9 mouse cellular contexts compared by ENCODE assay signal in the genomic region with DNA sequence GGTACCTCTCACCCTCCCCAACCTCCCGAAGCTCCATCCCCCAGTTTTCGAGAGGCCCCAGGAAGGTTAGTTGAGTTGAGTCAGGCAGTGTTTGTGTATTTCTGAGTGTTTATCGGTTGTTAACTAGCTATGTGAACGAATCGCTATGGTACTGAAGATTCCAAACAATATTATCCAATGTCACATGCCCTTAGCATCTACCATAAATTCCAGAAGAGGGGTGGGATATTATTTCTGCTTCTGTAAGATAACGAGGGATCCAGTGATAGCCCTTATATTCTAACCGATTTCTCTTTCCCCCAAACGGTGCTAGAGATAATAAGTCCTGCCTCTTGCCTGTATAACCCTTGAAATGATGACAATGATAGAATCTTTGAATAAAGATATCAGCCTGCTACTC. TPM values are rescaled to one million over a fixed set of nuclear protein-coding genes. Genes with fewer than 3 reads are reported as not detected.
DNase-seq lines count a peak whose midpoint lies in the region; ATAC-seq and TF ChIP-seq lines count a peak whose summit lies in the region.
"Had no signal": no experiment of that assay in that cellular context is flagged by ENCODE, and none has a peak within 500 bp of the region (broad histone marks: within the 10 kb centered on the region; RNA-seq: fewer than 3 reads in every experiment).

No protein-coding gene starts in this region.

- no peak for TF ChIP-seq CTCF in hindbrain, postnatal 0 days (IDR thresholded peaks at IDR 0.05; ENCODE audit: low read depth)

- H3K9ac ChIP-seq in kidney, embryonic 14.5 days (ENCODE audit: low read depth, low read length), result peak overlapping the region; percentile 63; the same call in 1 of the 2 replicates
- H3K9ac ChIP-seq in embryonic facial prominence, embryonic 12.5 days, result peak overlapping the region; percentile 55
- H3K9ac ChIP-seq in hindbrain, postnatal 0 days (replicated peaks; ENCODE audit: low read length), result peak overlapping the region; percentile 88
- peak overlapping the region; percentile 94 for H3K9ac ChIP-seq in midbrain, embryonic 16.5 days (ENCODE audit: low read depth, low read length)

- no peak for DNase-seq in kidney, adult 18-20 months
- DNase-seq in hindbrain, postnatal 0 days (ENCODE audit: low spot score), result peak; percentile 56
- DNase-seq in thymus, postnatal 14 days, result no peak
- DNase-seq in cerebellum, postnatal 10 days, result no peak
- DNase-seq in right cerebral cortex, postnatal 25 days, result no peak

- peaks cover 22% of the 10 kb centered on the region for H3K27me3 ChIP-seq in kidney, embryonic 14.5 days (ENCODE audit: control insufficient read depth, insufficient read depth, low read length)
- peaks cover 24% of the 10 kb centered on the region for H3K27me3 ChIP-seq in embryonic facial prominence, embryonic 12.5 days
- H3K27me3 ChIP-seq in hindbrain, postnatal 0 days (ENCODE audit: insufficient read depth, low read length), result no peaks in the 10 kb centered on the region
- H3K27me3 ChIP-seq in midbrain, embryonic 16.5 days (ENCODE audit: control insufficient read depth, insufficient read depth, low read depth, low read length), result no peaks in the 10 kb centered on the region

- H3K36me3 ChIP-seq in kidney, embryonic 14.5 days (ENCODE audit: control insufficient read depth, insufficient read depth, low read length), result no peaks in the 10 kb centered on the region
- H3K36me3 ChIP-seq in embryonic facial prominence, embryonic 12.5 days, result no peaks in the 10 kb centered on the region
- no peaks in the 10 kb centered on the region for H3K36me3 ChIP-seq in hindbrain, postnatal 0 days (ENCODE audit: insufficient read depth, low read length)
- no peaks in the 10 kb centered on the region for H3K36me3 ChIP-seq in midbrain, embryonic 16.5 days (ENCODE audit: control insufficient read depth, insufficient read depth, low read length)
- H3K36me3 ChIP-seq: G1E had no signal

- H3K4me1 ChIP-seq in kidney, embryonic 14.5 days (ENCODE audit: control insufficient read depth, insufficient read depth, low read length), result peaks cover 16% of the 10 kb centered on the region
- peaks cover 16% of the 10 kb centered on the region; the same call in 1 of the 2 replicates for H3K4me1 ChIP-seq in embryonic facial prominence, embryonic 12.5 days
- H3K4me1 ChIP-seq in hindbrain, postnatal 0 days (ENCODE audit: insufficient read depth, low read length), result peaks cover 4% of the 10 kb centered on the region; the same call in 1 of the 2 replicates
- peaks cover 22% of the 10 kb centered on the region for H3K4me1 ChIP-seq in midbrain, embryonic 16.5 days (ENCODE audit: control insufficient read depth, insufficient read depth, low read length)

- peak overlapping the region; percentile 48 for H3K4me3 ChIP-seq in kidney, embryonic 14.5 days (ENCODE audit: low read length)
- H3K4me3 ChIP-seq in embryonic facial prominence, embryonic 12.5 days, result peak overlapping the region; percentile 54
- peak overlapping the region; percentile 68 for H3K4me3 ChIP-seq in hindbrain, postnatal 0 days (ENCODE audit: low read length)
- H3K4me3 ChIP-seq in midbrain, embryonic 16.5 days (ENCODE audit: low read depth, low read length), result peak overlapping the region; percentile 85

- WGBS in kidney, embryonic 14.5 days, result 17% methylated on average over 8 of the region's 8 CpGs
- 17% methylated on average over 8 of the region's 8 CpGs for WGBS in embryonic facial prominence, embryonic 12.5 days
- 4% methylated on average over 8 of the region's 8 CpGs for WGBS in hindbrain, postnatal 0 days
- WGBS in midbrain, embryonic 16.5 days, result 4% methylated on average over 8 of the region's 8 CpGs

- ATAC-seq in kidney, embryonic 14.5 days (ENCODE audit: low FRiP score, low TSS enrichment), result no peak
- no peak for ATAC-seq in embryonic facial prominence, embryonic 12.5 days (ENCODE audit: insufficient number of reproducible peaks, insufficient read depth, low FRiP score, low TSS enrichment)
- ATAC-seq in hindbrain, postnatal 0 days, result no peak
- no peak for ATAC-seq in midbrain, embryonic 16.5 days

- H3K27ac ChIP-seq in kidney, embryonic 14.5 days (ENCODE audit: low read depth, low read length), result no peak overlapping the region
- no peak overlapping the region for H3K27ac ChIP-seq in embryonic facial prominence, embryonic 12.5 days
- H3K27ac ChIP-seq in hindbrain, postnatal 0 days, result peak overlapping the region; percentile 90
- peak overlapping the region; percentile 99 for H3K27ac ChIP-seq in midbrain, embryonic 16.5 days (ENCODE audit: low read length)

- H3K9me3 ChIP-seq in kidney, embryonic 14.5 days (ENCODE audit: control insufficient read depth, low read length), result no peaks in the 10 kb centered on the region
- no peaks in the 10 kb centered on the region for H3K9me3 ChIP-seq in embryonic facial prominence, embryonic 12.5 days
- H3K9me3 ChIP-seq in hindbrain, postnatal 0 days (ENCODE audit: low read length), result no peaks in the 10 kb centered on the region
- no peaks in the 10 kb centered on the region for H3K9me3 ChIP-seq in midbrain, embryonic 16.5 days (replicated peaks; ENCODE audit: control insufficient read depth, low read length, poor library complexity, severe bottlenecking)

- peak overlapping the region; percentile 94 for H3K4me2 ChIP-seq in kidney, embryonic 14.5 days (replicated peaks; ENCODE audit: low read depth, low read length)
- H3K4me2 ChIP-seq in embryonic facial prominence, embryonic 12.5 days (replicated peaks), result peak overlapping the region; percentile 88
- peak overlapping the region; percentile 76 for H3K4me2 ChIP-seq in hindbrain, postnatal 0 days (ENCODE audit: low read depth, low read length)
- H3K4me2 ChIP-seq in midbrain, embryonic 16.5 days (ENCODE audit: low read length), result peak overlapping the region; percentile 67

RNA-seq across cellular contexts. Expression of gene Trim9, which starts 0.6 kb away (rescaled TPM):
- 1.5 and 1.7 TPM in 2 replicates for polyA plus RNA-seq in kidney, embryonic 14.5 days (2014; fragmentation: Nextera tagmentation; extraction: Ambion mirVana)
- 3.0 and 4.5 TPM in 2 replicates for polyA plus RNA-seq in embryonic facial prominence, embryonic 12.5 days (2016; fragmentation: Nextera tagmentation; extraction: Ambion mirVana)
- total RNA-seq in hindbrain, postnatal 0 days (2014; rRNA removed), result 214 and 239 TPM in 2 replicates
- polyA plus RNA-seq in hindbrain, postnatal 0 days (2015; fragmentation: Nextera tagmentation; extraction: Ambion mirVana), result 102 and 105 TPM in 2 replicates
- 88.6 and 108 TPM in 2 replicates for polyA plus RNA-seq in midbrain, embryonic 16.5 days (2015; fragmentation: Nextera tagmentation; extraction: Ambion mirVana)
- polyA plus RNA-seq: G1E had no signal

Comparison
In these comparisons a context has a peak if more than half of its experiments do, and no peak if none do; other contexts are left out.
1. H3K27ac ChIP-seq: peak in hindbrain, postnatal 0 days (single experiment) and midbrain, embryonic 16.5 days (single experiment); none in kidney, embryonic 14.5 days (single experiment) and embryonic facial prominence, embryonic 12.5 days (single experiment).
2. RNA of gene Trim9, which starts 0.6 kb away (polyA plus RNA-seq): 88.6 to 108 TPM in midbrain, embryonic 16.5 days and 102 to 105 TPM in hindbrain, postnatal 0 days; 3.0 to 4.5 TPM in embryonic facial prominence, embryonic 12.5 days and 1.5 to 1.7 TPM in kidney, embryonic 14.5 days; every median in the first group is over 10 times any median in the second.
3. Peak in every context shown above with its lines, with median percentiles within 50 percentile points of each other: H3K4me2 ChIP-seq, H3K4me3 ChIP-seq and H3K9ac ChIP-seq.